Mouse (Mus musculus): ENCODE measurements around the gene Aox1.

DNA sequence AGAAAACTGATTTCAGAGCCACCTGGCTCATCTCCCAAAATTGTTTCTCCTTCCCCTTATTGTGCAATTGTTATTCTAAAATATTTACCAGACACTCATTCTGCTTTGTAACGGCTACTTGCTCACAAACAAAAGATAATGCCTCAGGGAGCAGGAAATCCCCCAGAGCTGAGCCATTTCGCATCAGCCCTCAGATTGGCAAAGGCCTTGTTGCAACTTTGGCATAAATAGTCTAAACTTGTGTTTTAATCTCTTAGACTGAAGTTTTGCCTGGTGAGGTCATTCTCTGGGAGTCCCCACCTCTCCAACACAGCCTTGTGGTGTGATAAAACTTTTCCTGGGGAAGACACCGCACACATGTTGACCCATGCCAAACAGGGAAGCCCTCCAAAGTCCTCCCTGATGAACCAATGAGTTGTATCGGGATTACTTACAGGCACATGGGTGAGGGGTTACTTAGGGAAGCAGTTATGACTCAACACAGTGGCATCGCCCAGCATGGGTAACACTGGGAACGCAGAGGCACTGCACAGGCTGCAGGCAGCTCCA is 40.6 kb upstream of the Aox1 start:
- TF ChIP-seq CTCF (IDR thresholded peaks at IDR 0.05; ENCODE audit: extremely low read depth, insufficient read length, insufficient replicate concordance, low read depth, low read length) (no peak), POLR2A (IDR thresholded peaks at IDR 0.05; ENCODE audit: low read depth, low read length) (no peak)

Measured in small intestine, adult 2 months (tissue).